Mouse (Mus musculus) testis, adult 2 months (tissue): ENCODE measurements around the gene Gna14. TPM values are rescaled to one million over a fixed set of nuclear protein-coding genes. Genes with fewer than 3 reads are reported as not detected.

Experiments
- H3K27ac ChIP-seq: fragments of 200-500 bp; 2 replicates; pipeline ENCODE4 v1.5.1; 2012; ENCODE audit warnings: low read depth, low read length; ENCODE audit not compliant: control insufficient read depth, insufficient read depth
- H3K27me3 ChIP-seq: fragments of 200-500 bp; 2 replicates; pipeline ENCODE4 v1.6.1; 2012; ENCODE audit warnings: mild to moderate bottlenecking, low read length, moderate library complexity; ENCODE audit not compliant: control insufficient read depth, insufficient read depth
- H3K36me3 ChIP-seq: fragments of 200-500 bp; 2 replicates; pipeline ENCODE4 v1.6.1; 2012; ENCODE audit warnings: mild to moderate bottlenecking, low read length; ENCODE audit not compliant: control insufficient read depth, insufficient read depth
- H3K4me1 ChIP-seq: fragments of 200-500 bp; 2 replicates; pipeline ENCODE4 v1.6.1; 2012; ENCODE audit warnings: low read length; ENCODE audit not compliant: control insufficient read depth, insufficient read depth
- H3K4me3 ChIP-seq: fragments of 200-500 bp; 2 replicates; pipeline ENCODE4 v1.5.1; 2012; ENCODE audit warnings: low read depth, mild to moderate bottlenecking, low read length, moderate library complexity, mixed read lengths; ENCODE audit not compliant: control insufficient read depth
- CTCF ChIP-seq: fragments of 200-500 bp; IDR thresholded peaks from 2 replicates; pipeline ENCODE4 v1.5.1; 2012; ENCODE audit warnings: low read depth, mild to moderate bottlenecking, inconsistent platforms, low read length, moderate library complexity; ENCODE audit not compliant: control insufficient read depth, insufficient read depth, insufficient replicate concordance
- POLR2A ChIP-seq: fragments of 200-500 bp; IDR thresholded peaks from 2 replicates; pipeline ENCODE4 v1.6.1; 2012; ENCODE audit warnings: low read depth, mild to moderate bottlenecking, inconsistent platforms, low read length, moderate library complexity; ENCODE audit not compliant: control insufficient read depth
- polyA plus RNA-seq: library from polyadenylated mRNA; depleted of rRNA; stranded (reverse); fragments of >200 nt; gene quantifications from 2 replicates; pipeline ENCODE4 v1.2.3, GENCODE M21; 2012

Gene Gna14
- polyA plus RNA-seq, 1 experiment = 6.4 TPM

- no peak overlapping the region for H3K4me3 ChIP-seq
- no peaks in the 10 kb centered on the region for H3K27me3 ChIP-seq
- H3K36me3 ChIP-seq = no peaks in the 10 kb centered on the region
- TF ChIP-seq POLR2A (no peak), CTCF (no peak)
- no peak overlapping the region for H3K27ac ChIP-seq
- no peaks in the 10 kb centered on the region for H3K4me1 ChIP-seq
Measured at GRCm38 (mm10) chr19:16418086-16418663, 17.4 kb upstream of the Gna14 start.

GRCm38 (mm10) chr19:16425596-16425995 lies 10.0 kb upstream of the Gna14 start:
- no peaks in the 10 kb centered on the region for H3K27me3 ChIP-seq
- no peaks in the 10 kb centered on the region for H3K36me3 ChIP-seq
- TF ChIP-seq CTCF = no peak
- TF ChIP-seq POLR2A = no peak
- H3K4me1 ChIP-seq = no peaks in the 10 kb centered on the region
- no peak overlapping the region for H3K27ac ChIP-seq
- no peak overlapping the region for H3K4me3 ChIP-seq

- no peak for TF ChIP-seq CTCF
- TF ChIP-seq POLR2A = no peak
- H3K27me3 ChIP-seq = no peaks in the 10 kb centered on the region
- H3K4me3 ChIP-seq = no peak overlapping the region
- peaks cover 12% of the 10 kb centered on the region for H3K4me1 ChIP-seq
- H3K27ac ChIP-seq = no peak overlapping the region
- H3K36me3 ChIP-seq = no peaks in the 10 kb centered on the region
Measured at GRCm38 (mm10) chr19:16431368-16431767, 4.2 kb upstream of the Gna14 start.

- TF ChIP-seq POLR2A (no peak), CTCF (no peak)
- Histone ChIP-seq H3K4me3 (peak overlapping the region; percentile 79; the same call in 1 of the 2 replicates), H3K4me1 (peaks cover 23% of the 10 kb centered on the region), H3K36me3 (no peaks in the 10 kb centered on the region), H3K27me3 (no peaks in the 10 kb centered on the region), H3K27ac (no peak overlapping the region)
Measured at GRCm38 (mm10) chr19:16434879-16435278, 683 bp upstream of the Gna14 start.

GRCm38 (mm10) chr19:16436335-16437169 lies 990 bp downstream of the Gna14 start:
- Histone ChIP-seq H3K27me3 (no peaks in the 10 kb centered on the region), H3K4me1 (peaks cover 24% of the 10 kb centered on the region), H3K4me3 (peak overlapping the region; percentile 79), H3K27ac (peak overlapping the region; percentile 40), H3K36me3 (no peaks in the 10 kb centered on the region)
- TF ChIP-seq CTCF (no peak), POLR2A (no peak)

GRCm38 (mm10) chr19:16437170-16437483 lies 1.6 kb downstream of the Gna14 start:
- Histone ChIP-seq H3K4me1 (peaks cover 24% of the 10 kb centered on the region), H3K27ac (peak overlapping the region; percentile 18; the same call in 1 of the 2 replicates), H3K36me3 (no peaks in the 10 kb centered on the region), H3K27me3 (no peaks in the 10 kb centered on the region), H3K4me3 (peak overlapping the region; percentile 33)
- no peak for TF ChIP-seq POLR2A
- TF ChIP-seq CTCF = no peak

GRCm38 (mm10) chr19:16437906-16438305 lies 2.3 kb downstream of the Gna14 start:
- Histone ChIP-seq H3K36me3 (no peaks in the 10 kb centered on the region), H3K27ac (peak overlapping the region; percentile 58), H3K4me3 (no peak overlapping the region), H3K4me1 (peaks cover 24% of the 10 kb centered on the region), H3K27me3 (no peaks in the 10 kb centered on the region)
- TF ChIP-seq POLR2A (no peak), CTCF (no peak)

GRCm38 (mm10) chr19:16439278-16439677 lies 3.7 kb downstream of the Gna14 start:
- H3K27ac ChIP-seq = peak overlapping the region; percentile 69

More at GRCm38 (mm10) chr19:16439278-16439677, 3.7 kb downstream of the Gna14 start:
- Histone ChIP-seq H3K27me3 (no peaks in the 10 kb centered on the region), H3K4me3 (peak overlapping the region; percentile 22), H3K4me1 (peaks cover 24% of the 10 kb centered on the region), H3K36me3 (no peaks in the 10 kb centered on the region)
- no peak for TF ChIP-seq CTCF
- TF ChIP-seq POLR2A = no peak
